Mouse (Mus musculus): ENCODE results near the gene Sult1e1. TPM values are rescaled to one million over a fixed set of nuclear protein-coding genes. Genes with fewer than 3 reads are reported as not detected.

Gene Sult1e1
- total RNA-seq (2012; rRNA removed) (not detected in 2 replicates), polyA plus RNA-seq (2012; ENCODE audit: insufficient read depth in 1 of 2, insufficient read length in 2 of 2, low read depth in 1 of 2, low replicate concordance in 2 of 2, missing spikeins in 1 of 2) (not detected)

GRCm38 (mm10) chr5:87591494-87591893 is at the start of gene Sult1e1:
Gene Sult1e1, minus strand, starts transcription at chr5:87591594.
- no peaks in the 10 kb centered on the region for H3K36me3 ChIP-seq (ENCODE audit: control insufficient read depth in 1 of 2, insufficient read depth in 2 of 2, low read length in 2 of 2)
- H3K4me1 ChIP-seq (ENCODE audit: control insufficient read depth in 1 of 2, insufficient read depth in 2 of 2, low read length in 2 of 2): no peaks in the 10 kb centered on the region
- H3K4me3 ChIP-seq (ENCODE audit: control insufficient read depth in 1 of 2, insufficient read depth in 1 of 2, low read depth in 2 of 2, low read length in 2 of 2): no peak within 1 kb of the TSS
- no peaks in the 10 kb centered on the region for H3K79me2 ChIP-seq (ENCODE audit: control insufficient read depth, insufficient read depth, low read length, poor library complexity)
- TF ChIP-seq CHD2 (IDR thresholded peaks at IDR 0.05; ENCODE audit: low read length): no peak
- TF ChIP-seq RAD21 (IDR thresholded peaks at IDR 0.05; ENCODE audit: low read depth, low read length): no peak
- no peak for TF ChIP-seq JUND (IDR thresholded peaks at IDR 0.05; ENCODE audit: low read depth, low read length)
- no peak for TF ChIP-seq MAX (IDR thresholded peaks at IDR 0.05; ENCODE audit: low read length)
- TF ChIP-seq CHD1 (IDR thresholded peaks at IDR 0.05; ENCODE audit: low read depth, low read length): no peak
- no peak for TF ChIP-seq KAT2A (conservative IDR thresholded peaks at IDR 0.05; ENCODE audit: low read depth, low read length)
- no peak for TF ChIP-seq TBP (IDR thresholded peaks at IDR 0.05; ENCODE audit: low read depth, low read length)
- no peak for TF ChIP-seq CTCF (IDR thresholded peaks at IDR 0.05 in 2 of 3, conservative IDR thresholded peaks at IDR 0.05 in 1 of 3; ENCODE audit: control insufficient read depth in 1 of 3, insufficient read depth in 1 of 3, low read depth in 2 of 3, low read length in 3 of 3, poor library complexity in 1 of 3, severe bottlenecking in 1 of 3)
- no peak for TF ChIP-seq MYC (IDR thresholded peaks at IDR 0.05; ENCODE audit: low read depth, low read length)
- TF ChIP-seq MXI1 (IDR thresholded peaks at IDR 0.05; ENCODE audit: low read depth, low read length): no peak
- TF ChIP-seq POLR2A (IDR thresholded peaks at IDR 0.05; ENCODE audit: control insufficient read depth in 1 of 2, insufficient read depth in 1 of 2, low read depth in 1 of 2, low read length in 2 of 2, poor library complexity in 1 of 2): no peak
- no peak for TF ChIP-seq TCF12 (IDR thresholded peaks at IDR 0.05; ENCODE audit: low read depth, low read length)
- no peak within 1 kb of the TSS for H3K27ac ChIP-seq (ENCODE audit: control insufficient read depth, low read depth, low read length)
- no peaks in the 10 kb centered on the region for H3K27me3 ChIP-seq (ENCODE audit: control insufficient read depth in 1 of 2, insufficient read depth in 2 of 2, low read length in 2 of 2)
- H3K9ac ChIP-seq (ENCODE audit: control insufficient read depth, low read depth, low read length, poor library complexity, severe bottlenecking): no peak within 1 kb of the TSS
- H3K9me3 ChIP-seq (replicated peaks; ENCODE audit: insufficient read depth, low read length): no peaks in the 10 kb centered on the region
- DNase-seq (ENCODE audit: low read depth, low spot score): no peak

- Histone ChIP-seq H3K79me2 (ENCODE audit: control insufficient read depth, insufficient read depth, low read length, poor library complexity) (no peaks in the 10 kb centered on the region), H3K27me3 (ENCODE audit: control insufficient read depth in 1 of 2, insufficient read depth in 2 of 2, low read length in 2 of 2) (no peaks in the 10 kb centered on the region), H3K4me3 (ENCODE audit: control insufficient read depth in 1 of 2, insufficient read depth in 1 of 2, low read depth in 2 of 2, low read length in 2 of 2) (no peak overlapping the region), H3K9ac (ENCODE audit: control insufficient read depth, low read depth, low read length, poor library complexity, severe bottlenecking) (no peak overlapping the region), H3K4me1 (ENCODE audit: control insufficient read depth in 1 of 2, insufficient read depth in 2 of 2, low read length in 2 of 2) (no peaks in the 10 kb centered on the region), H3K36me3 (ENCODE audit: control insufficient read depth in 1 of 2, insufficient read depth in 2 of 2, low read length in 2 of 2) (no peaks in the 10 kb centered on the region), H3K27ac (ENCODE audit: control insufficient read depth, low read depth, low read length) (no peak overlapping the region), H3K9me3 (replicated peaks; ENCODE audit: insufficient read depth, low read length) (no peaks in the 10 kb centered on the region)
- DNase-seq (ENCODE audit: low read depth, low spot score): peak; percentile 3
- TF ChIP-seq ZNF384 (IDR thresholded peaks at IDR 0.05; ENCODE audit: low read depth, low read length) (no peak), MEF2A (IDR thresholded peaks at IDR 0.05; ENCODE audit: extremely low read depth, insufficient replicate concordance, low read depth, low read length, poor library complexity, severe bottlenecking) (no peak), SIN3A (IDR thresholded peaks at IDR 0.05; ENCODE audit: low read length) (no peak), POLR2AphosphoS2 (IDR thresholded peaks at IDR 0.05; ENCODE audit: low read length) (no peak), RCOR1 (IDR thresholded peaks at IDR 0.05; ENCODE audit: low read depth, low read length) (no peak), KAT2A (conservative IDR thresholded peaks at IDR 0.05; ENCODE audit: low read depth, low read length) (no peak), ELF1 (IDR thresholded peaks at IDR 0.05; ENCODE audit: low read depth, low read length) (no peak), MAX (IDR thresholded peaks at IDR 0.05; ENCODE audit: low read length) (no peak), POLR2AphosphoS5 (IDR thresholded peaks at IDR 0.05; ENCODE audit: borderline replicate concordance, low read depth, low read length) (no peak), TAL1 (IDR thresholded peaks at IDR 0.05; ENCODE audit: low read length) (no peak), CHD2 (IDR thresholded peaks at IDR 0.05; ENCODE audit: low read length) (no peak), BHLHE40 (IDR thresholded peaks at IDR 0.05; ENCODE audit: borderline replicate concordance, low read depth, low read length) (no peak)
Observed at GRCm38 (mm10) chr5:87622681-87623080, 31.3 kb upstream of the Sult1e1 start.

Measured in MEL (cell line).